Mouse (Mus musculus) hindbrain, embryonic 11.5 days (tissue): ENCODE measurements at regions not wholly inside any gene's neighbourhood (a gene's known extent, or its start where the extent isn't known, plus 50 kb on each side); places are given as distances from the start of the nearest gene placed in this dataset.

Source experiments
- ATAC-seq: fragments of 200-750 bp; cut with Nextera tagmentation; 2 replicates; pipeline ENCODE4 v1.8.0; 2017; ENCODE audit warnings: mild to moderate bottlenecking, moderate TSS enrichment, moderate library complexity; ENCODE audit not compliant: low FRiP score
- DNase-seq: peaks from one replicate; pipeline ENCODE4 v3.0.0-alpha.2; 2015; ENCODE audit warnings: low spot score
- H3K27ac ChIP-seq: fragments of 300-500 bp; sonication (generic); 2 replicates; pipeline ENCODE4 v1.5.1; 2014; ENCODE audit warnings: mild to moderate bottlenecking, low read depth, low read length
- H3K27me3 ChIP-seq: fragments of 300-500 bp; sonication (generic); 2 replicates; pipeline ENCODE4 v1.6.1; 2014; ENCODE audit warnings: mild to moderate bottlenecking, low read length, moderate library complexity, mixed read lengths; ENCODE audit not compliant: control insufficient read depth, insufficient read depth
- H3K36me3 ChIP-seq: fragments of 300-500 bp; sonication (generic); 2 replicates; pipeline ENCODE4 v1.6.1; 2014; ENCODE audit warnings: mild to moderate bottlenecking, low read length, moderate library complexity, mixed read lengths; ENCODE audit not compliant: control insufficient read depth, insufficient read depth
- H3K4me1 ChIP-seq: fragments of 300-500 bp; sonication (generic); replicated peaks from 2 replicates; pipeline ENCODE4 v1.6.1; 2014; ENCODE audit warnings: low read length, mixed read lengths; ENCODE audit not compliant: control insufficient read depth, insufficient read depth
- H3K4me2 ChIP-seq: fragments of 300-500 bp; sonication (generic); replicated peaks from 2 replicates; pipeline ENCODE4 v1.6.1; 2014; ENCODE audit warnings: mild to moderate bottlenecking, low read depth, low read length
- H3K4me3 ChIP-seq: fragments of 300-500 bp; sonication (generic); 2 replicates; pipeline ENCODE4 v1.5.1; 2014; ENCODE audit warnings: low read depth, low read length
- H3K9ac ChIP-seq: fragments of 300-500 bp; sonication (generic); 2 replicates; pipeline ENCODE4 v1.6.1; 2014; ENCODE audit warnings: low read depth, low read length
- H3K9me3 ChIP-seq: fragments of 300-500 bp; sonication (generic); 2 replicates; pipeline ENCODE4 v1.6.1; 2016; ENCODE audit warnings: low read length; ENCODE audit not compliant: control insufficient read depth
- WGBS: fragments of 180-500 bp; shearing (Covaris S2); extraction: QIAGEN DNeasy Blood & Tissue Kit; methylation state at CpG from one replicate; pipeline ENCODE4 v1.1.7; 2014; 5-methylcytosine and 5-hydroxymethylcytosine counted together

DNA sequence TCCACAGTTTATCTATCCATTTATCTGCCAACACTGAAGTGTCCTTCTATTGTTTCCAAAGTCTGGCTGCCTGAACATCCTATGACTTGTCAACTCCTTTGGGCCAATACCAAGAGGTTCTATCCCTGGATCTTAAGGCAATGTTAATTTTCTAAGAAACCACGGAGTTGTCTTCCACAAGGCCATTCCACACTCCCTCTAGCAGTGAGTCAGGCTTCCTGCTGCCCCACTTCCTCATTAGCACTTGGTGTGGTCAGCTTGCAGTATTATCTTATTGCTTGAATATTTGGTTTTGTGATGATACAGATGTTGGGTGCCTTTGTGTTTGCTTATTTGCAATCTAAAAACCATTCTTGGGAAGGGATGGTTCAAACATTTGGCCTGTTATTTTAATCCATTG is 87.5 kb upstream of the Ppp2r2d start:
- Histone ChIP-seq H3K4me2 (no peak overlapping the region), H3K4me3 (no peak overlapping the region), H3K4me1 (no peaks in the 10 kb centered on the region), H3K9me3 (no peaks in the 10 kb centered on the region), H3K27ac (no peak overlapping the region), H3K27me3 (no peaks in the 10 kb centered on the region), H3K9ac (no peak overlapping the region), H3K36me3 (no peaks in the 10 kb centered on the region)
- 73% methylated on average over 1 of the region's 1 CpGs for WGBS
- no peak for ATAC-seq
- no peak for DNase-seq

DNA sequence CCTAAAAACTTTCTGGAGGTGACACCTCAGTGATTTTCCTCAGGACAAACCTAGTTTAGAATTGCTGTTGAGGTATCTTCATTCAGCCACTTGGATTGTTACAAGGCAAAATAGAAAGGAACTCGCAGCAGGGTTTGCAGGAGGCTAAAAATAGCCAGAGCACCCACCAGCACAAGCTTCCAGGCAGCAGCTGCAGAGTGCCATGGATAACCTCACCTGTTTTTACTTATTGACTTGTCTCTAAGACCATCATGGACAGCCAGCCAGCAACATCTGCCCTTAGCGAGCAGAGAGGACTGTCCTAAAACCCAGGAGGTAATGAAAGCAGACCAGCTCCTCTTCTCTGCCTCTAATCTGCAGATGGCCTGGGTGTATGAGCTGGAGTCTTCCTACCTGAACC is 97.4 kb upstream of the Ppp2r2d start:
- Histone ChIP-seq H3K4me3 (no peak overlapping the region), H3K27ac (no peak overlapping the region), H3K4me2 (no peak overlapping the region), H3K9me3 (no peaks in the 10 kb centered on the region), H3K9ac (no peak overlapping the region), H3K36me3 (no peaks in the 10 kb centered on the region), H3K27me3 (no peaks in the 10 kb centered on the region), H3K4me1 (peaks cover 2% of the 10 kb centered on the region; the same call in 1 of the 2 replicates)
- ATAC-seq, result no peak
- 72% methylated on average over 2 of the region's 2 CpGs for WGBS
- DNase-seq, result no peak

DNA sequence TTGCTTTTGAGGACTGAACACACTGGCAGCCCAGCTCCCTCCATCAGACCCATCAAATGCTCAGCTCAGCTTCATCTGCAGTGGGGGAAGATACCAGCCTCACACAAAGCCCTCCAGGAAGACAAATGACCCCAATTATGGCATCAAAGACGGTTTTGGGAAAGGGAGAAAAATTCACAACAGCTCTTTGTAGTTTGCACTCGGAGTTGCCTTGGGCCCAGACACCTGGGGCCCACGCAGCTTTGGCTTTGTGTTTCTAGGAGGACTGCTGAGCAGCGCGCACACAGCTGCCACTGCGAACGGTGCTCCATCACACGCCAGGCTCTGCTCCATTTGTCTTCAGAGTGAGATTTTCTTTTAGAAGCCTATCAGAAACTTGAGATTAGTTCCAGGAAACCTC is 99.3 kb upstream of the Ppp2r2d start:
- DNase-seq, result peak; percentile 36
- Histone ChIP-seq H3K4me2 (no peak overlapping the region), H3K4me3 (no peak overlapping the region), H3K36me3 (no peaks in the 10 kb centered on the region), H3K27ac (0 out of 2 replicates have a peak overlapping the region, but pooled peaks have one; percentile 34), H3K9me3 (no peaks in the 10 kb centered on the region), H3K4me1 (peaks cover 2% of the 10 kb centered on the region; the same call in 1 of the 2 replicates), H3K9ac (no peak overlapping the region), H3K27me3 (no peaks in the 10 kb centered on the region)
- 33% methylated on average over 8 of the region's 8 CpGs for WGBS
- peak; percentile 49; the same call in 1 of the 2 replicates for ATAC-seq

DNA sequence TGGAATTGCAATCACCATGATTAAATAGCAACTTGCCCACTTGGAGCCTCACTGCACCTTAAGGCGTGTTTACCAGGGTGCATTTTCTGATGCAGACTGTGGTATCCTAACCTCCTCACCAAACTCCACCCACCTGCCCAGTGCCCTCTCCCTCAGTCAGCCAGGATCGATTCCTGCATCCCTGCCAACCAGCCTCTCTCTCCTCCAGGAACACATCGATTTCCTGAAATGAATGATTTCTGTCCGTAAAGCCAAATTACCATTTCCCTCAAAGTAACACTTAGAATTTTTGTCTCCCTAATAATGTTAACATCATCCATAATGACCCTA is 103.4 kb upstream of the Ppp2r2d start:
- 85% methylated on average over 4 of the region's 4 CpGs for WGBS

DNA sequence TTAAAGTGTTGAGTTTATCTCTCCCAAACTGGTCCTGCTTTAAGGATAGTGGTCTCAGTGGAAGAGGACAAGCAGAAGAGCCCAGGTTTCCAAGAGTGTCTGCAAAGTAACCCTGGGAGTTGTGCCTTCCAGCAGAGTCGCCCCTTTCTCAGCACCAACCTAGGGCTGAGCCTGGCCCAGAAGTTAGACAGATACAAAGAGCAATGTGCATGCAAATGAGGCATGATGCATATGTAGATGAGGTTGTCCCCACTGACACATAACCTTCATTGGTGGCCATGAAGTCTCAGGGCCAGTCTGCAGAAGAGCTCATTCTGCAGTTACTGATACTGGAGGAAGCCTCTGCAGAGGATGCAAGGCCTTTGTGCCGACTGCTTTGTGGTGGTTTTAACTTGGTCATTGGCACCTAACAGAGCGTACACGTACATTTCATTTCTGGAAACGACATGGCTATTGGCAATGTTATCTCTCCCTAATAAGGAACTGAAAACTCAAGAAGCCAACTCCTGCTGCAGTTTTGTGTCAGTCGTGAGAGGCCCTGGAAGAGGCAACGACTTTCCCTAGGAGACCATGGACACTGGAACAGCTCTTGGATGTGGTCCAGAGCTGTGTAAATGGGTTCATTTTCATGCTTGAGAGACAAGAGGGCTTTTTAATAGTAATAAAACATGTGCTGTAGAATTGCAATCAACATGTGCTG is 103.9 kb upstream of the Ppp2r2d start:
- no peaks in the 10 kb centered on the region for H3K27me3 ChIP-seq
- H3K27ac ChIP-seq, result no peak overlapping the region
- ATAC-seq (no peak), DNase-seq (no peak)
- H3K4me3 ChIP-seq, result no peak overlapping the region
- H3K4me2 ChIP-seq, result no peak overlapping the region
- WGBS, result 81% methylated on average over 7 of the region's 7 CpGs
- no peaks in the 10 kb centered on the region for H3K36me3 ChIP-seq
- H3K4me1 ChIP-seq, result peaks cover 2% of the 10 kb centered on the region; the same call in 1 of the 2 replicates
- no peak overlapping the region for H3K9ac ChIP-seq
- H3K9me3 ChIP-seq, result no peaks in the 10 kb centered on the region

More for the DNA sequence above, 103.4 kb upstream of the Ppp2r2d start:
- no peak overlapping the region for H3K27ac ChIP-seq
- no peaks in the 10 kb centered on the region for H3K36me3 ChIP-seq
- DNase-seq, result no peak
- H3K4me3 ChIP-seq, result no peak overlapping the region
- no peak overlapping the region for H3K4me2 ChIP-seq
- H3K4me1 ChIP-seq, result peaks cover 2% of the 10 kb centered on the region; the same call in 1 of the 2 replicates
- no peak overlapping the region for H3K9ac ChIP-seq
- ATAC-seq, result no peak
- no peaks in the 10 kb centered on the region for H3K27me3 ChIP-seq
- no peaks in the 10 kb centered on the region for H3K9me3 ChIP-seq

DNA sequence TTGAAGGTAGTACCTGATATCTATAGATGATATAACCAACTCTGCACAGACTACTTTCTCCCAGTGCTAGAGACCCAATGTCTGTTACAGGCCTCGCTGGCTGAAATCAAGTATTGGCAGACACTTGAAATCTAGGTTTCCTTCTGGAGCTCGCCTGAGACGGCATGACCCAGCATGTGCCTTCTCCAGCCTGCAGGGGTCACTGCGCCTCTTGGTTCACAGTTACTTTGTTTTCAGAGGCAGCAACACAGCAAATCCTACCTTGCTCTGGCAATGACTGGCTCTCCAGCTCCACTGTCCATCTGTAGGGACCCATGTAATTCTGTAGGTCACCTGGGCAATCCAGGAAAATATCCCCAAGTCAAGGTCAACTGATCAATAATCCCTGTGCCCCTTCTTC is 111.6 kb upstream of the Ppp2r2d start:
- no peaks in the 10 kb centered on the region for H3K36me3 ChIP-seq
- DNase-seq (peak; percentile 59), ATAC-seq (no peak)
- H3K4me1 ChIP-seq, result no peaks in the 10 kb centered on the region
- H3K9ac ChIP-seq, result no peak overlapping the region
- H3K4me3 ChIP-seq, result no peak overlapping the region
- no peak overlapping the region for H3K27ac ChIP-seq
- H3K4me2 ChIP-seq, result no peak overlapping the region
- H3K9me3 ChIP-seq, result no peaks in the 10 kb centered on the region
- WGBS, result 28% methylated on average over 4 of the region's 4 CpGs
- H3K27me3 ChIP-seq, result no peaks in the 10 kb centered on the region

DNA sequence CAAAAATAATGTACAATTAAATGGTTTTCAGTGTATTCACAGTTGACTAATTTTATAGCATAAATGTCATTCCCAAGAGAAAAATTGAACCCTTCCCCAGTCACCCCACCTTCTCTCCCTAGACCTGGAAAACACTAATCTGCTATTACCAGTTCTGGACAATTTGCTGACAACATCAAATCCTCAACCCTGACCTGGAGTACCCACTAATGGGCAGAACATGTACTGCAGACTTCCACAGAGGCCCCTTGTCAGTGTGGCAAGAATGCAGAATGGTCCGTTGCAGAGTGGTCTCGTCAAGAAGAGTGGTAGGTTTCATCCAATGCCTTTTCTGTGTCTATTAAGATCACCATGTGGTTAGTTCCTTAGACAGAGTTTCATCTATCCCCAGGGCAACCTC is 121.0 kb upstream of the Ppp2r2d start:
- no peak for DNase-seq
- H3K4me2 ChIP-seq, result no peak overlapping the region
- H3K9me3 ChIP-seq, result no peaks in the 10 kb centered on the region
- no peak overlapping the region for H3K27ac ChIP-seq
- H3K9ac ChIP-seq, result no peak overlapping the region
- WGBS, result 86% methylated on average over 2 of the region's 2 CpGs
- H3K27me3 ChIP-seq, result no peaks in the 10 kb centered on the region
- H3K36me3 ChIP-seq, result no peaks in the 10 kb centered on the region
- no peak overlapping the region for H3K4me3 ChIP-seq
- H3K4me1 ChIP-seq, result no peaks in the 10 kb centered on the region
- no peak for ATAC-seq

DNA sequence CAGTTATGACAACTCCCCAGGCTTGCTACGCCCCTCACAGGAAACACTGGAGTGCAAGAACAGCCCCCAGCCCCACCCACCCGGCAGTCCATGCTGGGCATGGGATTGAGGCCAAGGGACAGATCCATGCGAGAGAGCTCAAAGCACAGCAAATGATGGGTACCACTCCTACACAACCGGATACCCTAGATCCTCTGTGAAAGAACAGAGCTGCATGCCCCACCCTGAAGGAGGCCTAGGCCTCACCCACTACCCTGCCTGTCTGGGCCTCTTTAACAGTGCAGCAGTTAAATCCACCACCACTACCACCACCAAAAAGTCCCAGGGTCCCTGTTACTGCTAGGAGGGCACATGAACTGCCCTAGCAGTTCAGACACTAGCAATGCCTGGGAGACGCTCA is 126.3 kb upstream of the Ppp2r2d start:
- 81% methylated on average over 5 of the region's 5 CpGs for WGBS
- no peaks in the 10 kb centered on the region for H3K9me3 ChIP-seq
- ATAC-seq, result no peak
- H3K27ac ChIP-seq, result no peak overlapping the region
- no peaks in the 10 kb centered on the region for H3K36me3 ChIP-seq
- H3K4me1 ChIP-seq, result no peaks in the 10 kb centered on the region
- DNase-seq, result no peak
- no peak overlapping the region for H3K4me2 ChIP-seq
- H3K9ac ChIP-seq, result no peak overlapping the region
- H3K27me3 ChIP-seq, result no peaks in the 10 kb centered on the region
- H3K4me3 ChIP-seq, result no peak overlapping the region

DNA sequence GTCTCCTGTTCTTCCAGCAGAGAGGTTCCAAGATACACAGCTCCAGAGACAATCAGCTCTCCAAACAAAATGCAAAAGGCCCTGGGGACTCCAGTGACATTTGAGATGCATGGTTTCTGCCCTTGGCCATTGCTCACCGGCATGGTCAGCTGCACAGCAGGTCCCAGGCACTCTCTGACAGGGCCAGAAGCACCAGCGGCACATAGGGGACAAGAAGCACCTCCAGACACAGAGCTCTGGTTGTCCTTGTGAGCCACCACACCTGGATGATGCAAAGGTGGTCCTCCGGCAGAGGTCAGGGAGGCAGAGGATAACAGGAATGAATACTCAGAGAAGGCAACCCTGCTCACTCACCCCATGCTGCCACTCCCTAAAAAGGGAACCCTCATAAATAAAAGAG is 126.8 kb upstream of the Ppp2r2d start:
- DNase-seq, result no peak
- H3K27ac ChIP-seq, result no peak overlapping the region

More for the DNA sequence above, 126.8 kb upstream of the Ppp2r2d start:
- no peak overlapping the region for H3K4me2 ChIP-seq
- no peaks in the 10 kb centered on the region for H3K36me3 ChIP-seq
- 54% methylated on average over 3 of the region's 3 CpGs for WGBS
- ATAC-seq, result no peak
- no peaks in the 10 kb centered on the region for H3K27me3 ChIP-seq
- H3K9me3 ChIP-seq, result no peaks in the 10 kb centered on the region
- H3K4me3 ChIP-seq, result no peak overlapping the region
- no peak overlapping the region for H3K9ac ChIP-seq
- no peaks in the 10 kb centered on the region for H3K4me1 ChIP-seq
